ENCODE assay signal across 8 mouse cellular contexts in genomic region chr11:55031991-55032280, GRCm38 (mm10). TPM values are rescaled to one million over a fixed set of nuclear protein-coding genes. Genes with fewer than 3 reads are reported as not detected.
A peak's percentile ranks its signal among the peaks of the same experiment; 100 is the strongest.
DNase-seq lines count a peak whose midpoint lies in the region; ATAC-seq and TF ChIP-seq lines count a peak whose summit lies in the region.

No protein-coding gene starts in this region.

- no peak for ATAC-seq in heart, embryonic 16.5 days (replicated peaks; ENCODE audit: extremely low read depth, insufficient read depth, low FRiP score)
- ATAC-seq in lung, postnatal 0 days: peak; percentile 6

- no peak for TF ChIP-seq RAD21 in CH12.LX (IDR thresholded peaks at IDR 0.05; ENCODE audit: low read depth, low read length)

- in situ Hi-C loops in CH12.LX (cut with MboI; ENCODE audit: low pct_ligation_motif_present, low pct_unique_long_range_greater_than_20kb, low sequenced_read_pairs): no loop called here

- no peaks in the 10 kb centered on the region for H3K9me3 ChIP-seq in CH12.LX (replicated peaks; ENCODE audit: low read length)
- H3K9me3 ChIP-seq in heart, embryonic 16.5 days (replicated peaks; ENCODE audit: control insufficient read depth, low read length): no peaks in the 10 kb centered on the region
- H3K9me3 ChIP-seq in lung, postnatal 0 days (ENCODE audit: low read length): no peaks in the 10 kb centered on the region

- H3K4me2 ChIP-seq in CH12.LX (ENCODE audit: insufficient read depth, low read depth, poor library complexity, severe bottlenecking): peak overlapping the region; percentile 97
- peak overlapping the region; percentile 94 for H3K4me2 ChIP-seq in heart, embryonic 16.5 days (ENCODE audit: low read depth, low read length)
- peak overlapping the region; percentile 93 for H3K4me2 ChIP-seq in lung, postnatal 0 days (replicated peaks; ENCODE audit: low read depth, low read length)

- H3K36me3 ChIP-seq in CH12.LX (replicated peaks in 1 of 2; ENCODE audit: control insufficient read depth in 1 of 2, insufficient read depth in 1 of 2, low read length in 1 of 2): peaks cover 0 to 8% of the 10 kb centered on the region in 2 experiments
- H3K36me3 ChIP-seq in heart, embryonic 16.5 days (ENCODE audit: control insufficient read depth, insufficient read depth): no peaks in the 10 kb centered on the region
- no peaks in the 10 kb centered on the region for H3K36me3 ChIP-seq in lung, postnatal 0 days (ENCODE audit: insufficient read depth, low read length)

- 10% methylated on average over 1 of the region's 4 CpGs for WGBS in heart, embryonic 16.5 days
- WGBS in lung, postnatal 0 days: 0% methylated on average over 1 of the region's 4 CpGs

- TF ChIP-seq EP300 in CH12.LX (IDR thresholded peaks at IDR 0.05; ENCODE audit: low read length): no peak
- TF ChIP-seq EP300 in lung, postnatal 0 days (IDR thresholded peaks at IDR 0.05): no peak

- no peak for TF ChIP-seq POLR2A in CH12.LX (IDR thresholded peaks at IDR 0.05; ENCODE audit: low read depth, low read length)

- H3K79me2 ChIP-seq in CH12.LX (replicated peaks; ENCODE audit: control insufficient read depth, extremely low read depth, insufficient read depth, poor library complexity, severe bottlenecking): peaks cover 34% of the 10 kb centered on the region

- peak overlapping the region; percentile 49 to 86 (median 72) for H3K4me3 ChIP-seq in CH12.LX (replicated peaks in 1 of 3; ENCODE audit: low read depth in 2 of 3, low read length in 2 of 3, poor library complexity in 1 of 3)
- H3K4me3 ChIP-seq in heart, embryonic 16.5 days (ENCODE audit: low read length): peak overlapping the region; percentile 97
- peak overlapping the region; percentile 66 for H3K4me3 ChIP-seq in lung, postnatal 0 days (ENCODE audit: low read depth, low read length)

- H3K9ac ChIP-seq in CH12.LX (ENCODE audit: insufficient read depth, low read depth): peak overlapping the region; percentile 77; the same call in 1 of the 2 replicates
- peak overlapping the region; percentile 95 for H3K9ac ChIP-seq in heart, embryonic 16.5 days (ENCODE audit: low read length)
- H3K9ac ChIP-seq in lung, postnatal 0 days (replicated peaks; ENCODE audit: low read depth): peak overlapping the region; percentile 74

- dilution Hi-C loops in CH12.LX (cut with MboI; ENCODE audit: extremely low pct_ligation_motif_present, extremely low pct_unique_long_range_greater_than_20kb, low sequenced_read_pairs): no loop called here

- peaks cover 26 to 65% of the 10 kb centered on the region in 2 experiments for H3K4me1 ChIP-seq in CH12.LX (ENCODE audit: control insufficient read depth in 1 of 2, insufficient read depth in 2 of 2)
- H3K4me1 ChIP-seq in heart, embryonic 16.5 days (ENCODE audit: control insufficient read depth, insufficient read depth, low read length): peaks cover 44% of the 10 kb centered on the region
- peaks cover 28% of the 10 kb centered on the region for H3K4me1 ChIP-seq in lung, postnatal 0 days (ENCODE audit: insufficient read depth, low read depth, low read length)

- H3K27me3 ChIP-seq in CH12.LX (replicated peaks): no peaks in the 10 kb centered on the region
- H3K27me3 ChIP-seq in heart, embryonic 16.5 days (ENCODE audit: control insufficient read depth, insufficient read depth, low read length): no peaks in the 10 kb centered on the region
- H3K27me3 ChIP-seq in lung, postnatal 0 days (replicated peaks; ENCODE audit: insufficient read depth, low read length): no peaks in the 10 kb centered on the region

- DNase-seq in embryo, embryonic 9.5 days (ENCODE audit: extremely low spot score): peak; percentile 36
- DNase-seq in embryo, embryonic 11 days: no peak
- DNase-seq in CH12.LX (ENCODE audit: extremely low read depth): no peak
- peak; percentile 44 for DNase-seq in lung, postnatal 0 days (ENCODE audit: low spot score)
- DNase-seq in urinary bladder, postnatal 25 days (ENCODE audit: low spot score): no peak
- DNase-seq in cerebellum, adult 11-12 months: no peak
- DNase-seq in kidney, adult 9 months: no peak

- peak overlapping the region; percentile 41; the same call in 1 of the 2 replicates for H3K27ac ChIP-seq in CH12.LX (ENCODE audit: insufficient read depth, low read depth)
- H3K27ac ChIP-seq in heart, embryonic 16.5 days (ENCODE audit: low read length): peak overlapping the region; percentile 94
- peak overlapping the region; percentile 72 for H3K27ac ChIP-seq in lung, postnatal 0 days (ENCODE audit: low read length)

- no peak for TF ChIP-seq CTCF in CH12.LX (conservative IDR thresholded peaks at IDR 0.05 in 1 of 2, IDR thresholded peaks at IDR 0.05 in 1 of 2; ENCODE audit: low read depth in 2 of 2, low read length in 2 of 2)
- TF ChIP-seq CTCF in lung, postnatal 0 days (IDR thresholded peaks at IDR 0.05): no peak

TF ChIP-seq in CH12.LX, 34 proteins besides CTCF, POLR2A, EP300 and RAD21:
- TF ChIP-seq TBP (conservative IDR thresholded peaks at IDR 0.05; ENCODE audit: low read depth, low read length) (no peak), JUND (conservative IDR thresholded peaks at IDR 0.05; ENCODE audit: low read depth, low read length) (no peak), UBTF (IDR thresholded peaks at IDR 0.05; ENCODE audit: low read depth, low read length) (no peak), JUN (IDR thresholded peaks at IDR 0.05; ENCODE audit: insufficient read depth, low read depth, low read length) (no peak), ELF1 (IDR thresholded peaks at IDR 0.05; ENCODE audit: low read depth, low read length) (0 out of 2 replicates have a peak, but pooled peaks have one; percentile 11), MXI1 (IDR thresholded peaks at IDR 0.05; ENCODE audit: low read depth, low read length) (no peak), ZNF384 (IDR thresholded peaks at IDR 0.05; ENCODE audit: low read depth, low read length) (no peak), USF2 (conservative IDR thresholded peaks at IDR 0.05; ENCODE audit: low read depth, low read length) (no peak), SMC3 (IDR thresholded peaks at IDR 0.05; ENCODE audit: low read depth, low read length) (no peak), MAZ (IDR thresholded peaks at IDR 0.05; ENCODE audit: low read depth, low read length) (peak; percentile 10; the same call in 1 of the 2 replicates), PAX5 (IDR thresholded peaks at IDR 0.05; ENCODE audit: low read length) (no peak), BHLHE40 (IDR thresholded peaks at IDR 0.05; ENCODE audit: low read depth, low read length) (no peak), SIN3A (IDR thresholded peaks at IDR 0.05; ENCODE audit: low read length) (peak; percentile 40; the same call in 1 of the 2 replicates), MEF2A (IDR thresholded peaks at IDR 0.05; ENCODE audit: borderline replicate concordance, low read depth, low read length) (no peak), NRF1 (IDR thresholded peaks at IDR 0.05; ENCODE audit: low read depth, low read length) (no peak), MAX (IDR thresholded peaks at IDR 0.05; ENCODE audit: low read length) (no peak), ZC3H11A (IDR thresholded peaks at IDR 0.05; ENCODE audit: low read depth, low read length) (no peak), RCOR1 (conservative IDR thresholded peaks at IDR 0.05; ENCODE audit: low read depth, low read length) (no peak), USF1 (IDR thresholded peaks at IDR 0.05; ENCODE audit: low read depth, low read length) (no peak), TCF12 (IDR thresholded peaks at IDR 0.05; ENCODE audit: low read depth, low read length) (no peak), HCFC1 (IDR thresholded peaks at IDR 0.05; ENCODE audit: low read depth, low read length) (no peak), CHD1 (IDR thresholded peaks at IDR 0.05; ENCODE audit: low read depth, low read length) (no peak; the same call in 1 of the 2 replicates), KAT2A (IDR thresholded peaks at IDR 0.05; ENCODE audit: insufficient replicate concordance, low read length) (no peak), ZMIZ1 (IDR thresholded peaks at IDR 0.05; ENCODE audit: low read depth, low read length) (no peak), NELFE (IDR thresholded peaks at IDR 0.05; ENCODE audit: low read depth, low read length) (no peak), MYC (IDR thresholded peaks at IDR 0.05; ENCODE audit: low read depth, low read length) (no peak)
TF ChIP-seq in CH12.LX: peak in this region for 3.

RNA-seq across cellular contexts. Expression of gene Anxa6, which starts 1.3 kb away (rescaled TPM):
- total RNA-seq in CH12.LX (2012; rRNA removed) (163 and 168 TPM in 2 replicates), CH12.LX (2014; rRNA removed) (115 and 125 TPM in 2 replicates)
- polyA plus RNA-seq in CH12.LX (2012; ENCODE audit: insufficient read length, low read depth): 162 and 163 TPM in 2 replicates
- polyA plus RNA-seq in heart, embryonic 16.5 days (2015; fragmentation: Nextera tagmentation; extraction: Ambion mirVana): 340 and 364 TPM in 2 replicates
- polyA plus RNA-seq in lung, postnatal 0 days (2015; fragmentation: Nextera tagmentation; extraction: Ambion mirVana): 228 and 265 TPM in 2 replicates

RNA-seq across cellular contexts. Expression of gene Ccdc69, which starts 46.0 kb away (rescaled TPM):
- 4.3 and 4.4 TPM in 2 replicates for total RNA-seq in CH12.LX (2012; rRNA removed)
- total RNA-seq in CH12.LX (2014; rRNA removed): 0.27 TPM in 1 of 2 replicates, not detected in the other
- polyA plus RNA-seq in CH12.LX (2012; ENCODE audit: insufficient read length, low read depth): 0.23 and 0.61 TPM in 2 replicates
- 22.6 and 25.1 TPM in 2 replicates for polyA plus RNA-seq in heart, embryonic 16.5 days (2015; fragmentation: Nextera tagmentation; extraction: Ambion mirVana)
- 1.4 and 1.8 TPM in 2 replicates for polyA plus RNA-seq in lung, postnatal 0 days (2015; fragmentation: Nextera tagmentation; extraction: Ambion mirVana)

Comparison
In these comparisons a context has a peak if more than half of its experiments do, and no peak if none do; other contexts are left out.
1. DNase-seq: peak in embryo, embryonic 9.5 days (single experiment) and lung, postnatal 0 days (single experiment); none in embryo, embryonic 11 days (single experiment), CH12.LX (single experiment), urinary bladder, postnatal 25 days (single experiment), cerebellum, adult 11-12 months (single experiment) and kidney, adult 9 months (single experiment).
2. H3K27ac ChIP-seq: peak in every context shown above with its lines; median percentile 94 in heart, embryonic 16.5 days; 72 in lung, postnatal 0 days; 41 in CH12.LX.
3. Peak in every context shown above with its lines, with median percentiles within 50 percentile points of each other: H3K4me2 ChIP-seq, H3K4me3 ChIP-seq and H3K9ac ChIP-seq.